Mouse (Mus musculus): ENCODE results near the gene Macf1.

DNA sequence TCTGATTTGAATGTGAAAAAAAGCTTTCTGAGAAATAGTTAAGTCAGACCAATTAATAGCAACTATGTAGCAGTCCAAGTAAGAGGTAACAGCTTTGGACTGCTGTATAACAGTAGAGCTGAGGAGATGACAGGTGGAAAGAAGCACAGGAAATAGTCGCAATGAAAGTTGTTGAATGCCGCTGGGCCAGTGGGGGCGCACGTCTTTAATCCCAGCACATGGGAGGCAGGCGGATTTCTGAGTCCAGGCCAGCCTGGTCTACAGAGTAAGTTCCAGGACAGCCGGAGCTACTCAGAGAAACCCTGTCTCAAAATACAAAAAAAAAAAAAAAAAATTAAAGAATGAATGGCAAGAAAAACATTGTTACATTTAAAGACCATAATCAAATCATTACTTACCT, 35.0 kb downstream of the Macf1 start:
- no peak for TF ChIP-seq CTCF (IDR thresholded peaks at IDR 0.05)
- no peak for TF ChIP-seq POLR2A (IDR thresholded peaks at IDR 0.05; ENCODE audit: insufficient read depth, low read depth, low read length)
- TF ChIP-seq EP300 (IDR thresholded peaks at IDR 0.05; ENCODE audit: insufficient read depth, low read depth, low read length): no peak
